Mouse (Mus musculus): ENCODE data around the gene Bahcc1.

Gene Bahcc1

DNA sequence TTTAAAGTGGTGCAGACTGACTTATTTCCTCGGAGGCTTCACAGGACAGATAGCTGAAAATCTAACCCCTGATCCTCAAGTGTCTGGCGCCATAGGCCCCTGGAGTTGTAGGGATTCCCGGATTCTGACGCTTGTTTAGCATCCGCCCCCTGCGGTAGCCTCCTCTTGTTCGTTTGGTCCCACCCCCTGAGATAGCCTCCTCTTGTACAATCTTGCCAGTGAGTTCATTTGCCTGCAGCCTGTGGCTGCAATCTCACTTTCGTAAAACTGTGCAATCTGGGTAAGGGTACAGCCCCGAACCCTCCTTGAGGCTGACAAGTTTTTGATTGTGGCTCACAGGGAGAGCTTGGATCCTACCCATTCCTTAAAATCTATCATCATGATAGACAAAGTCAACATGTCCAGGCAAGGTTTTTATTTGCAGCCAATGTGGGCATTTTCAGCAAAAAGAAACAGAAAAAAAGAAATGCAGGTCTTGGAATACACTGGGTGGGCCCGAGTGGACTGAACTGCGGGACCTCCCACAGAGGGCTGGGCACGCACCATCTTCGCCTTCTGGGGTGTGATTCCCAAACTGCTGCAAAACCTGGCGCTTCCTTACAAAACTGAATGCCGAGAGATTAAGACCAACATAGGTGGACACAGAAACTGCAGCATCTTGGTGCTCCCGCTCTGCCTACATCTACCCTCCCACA lies 82.1 kb downstream of the Bahcc1 start:
- no peak for DNase-seq (ENCODE audit: low read depth, low spot score)

DNA sequence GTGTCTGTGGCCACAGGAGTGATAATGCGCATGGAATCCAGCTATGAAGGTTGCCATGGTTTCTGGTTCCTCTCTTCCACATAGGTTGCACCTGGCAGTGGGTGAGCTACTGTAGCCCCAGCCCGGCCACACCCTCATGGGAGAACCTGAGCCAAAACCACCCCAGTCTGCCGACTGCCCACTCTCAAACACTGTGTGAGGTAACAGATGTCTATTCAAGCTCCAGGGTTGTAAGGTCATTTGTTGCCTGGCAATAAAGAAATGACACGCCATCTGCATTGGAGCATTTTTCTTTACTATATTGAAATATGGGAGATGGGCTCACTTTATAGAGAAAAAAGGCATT lies 82.6 kb downstream of the Bahcc1 start:
- DNase-seq (ENCODE audit: low read depth, low spot score) = no peak

DNA sequence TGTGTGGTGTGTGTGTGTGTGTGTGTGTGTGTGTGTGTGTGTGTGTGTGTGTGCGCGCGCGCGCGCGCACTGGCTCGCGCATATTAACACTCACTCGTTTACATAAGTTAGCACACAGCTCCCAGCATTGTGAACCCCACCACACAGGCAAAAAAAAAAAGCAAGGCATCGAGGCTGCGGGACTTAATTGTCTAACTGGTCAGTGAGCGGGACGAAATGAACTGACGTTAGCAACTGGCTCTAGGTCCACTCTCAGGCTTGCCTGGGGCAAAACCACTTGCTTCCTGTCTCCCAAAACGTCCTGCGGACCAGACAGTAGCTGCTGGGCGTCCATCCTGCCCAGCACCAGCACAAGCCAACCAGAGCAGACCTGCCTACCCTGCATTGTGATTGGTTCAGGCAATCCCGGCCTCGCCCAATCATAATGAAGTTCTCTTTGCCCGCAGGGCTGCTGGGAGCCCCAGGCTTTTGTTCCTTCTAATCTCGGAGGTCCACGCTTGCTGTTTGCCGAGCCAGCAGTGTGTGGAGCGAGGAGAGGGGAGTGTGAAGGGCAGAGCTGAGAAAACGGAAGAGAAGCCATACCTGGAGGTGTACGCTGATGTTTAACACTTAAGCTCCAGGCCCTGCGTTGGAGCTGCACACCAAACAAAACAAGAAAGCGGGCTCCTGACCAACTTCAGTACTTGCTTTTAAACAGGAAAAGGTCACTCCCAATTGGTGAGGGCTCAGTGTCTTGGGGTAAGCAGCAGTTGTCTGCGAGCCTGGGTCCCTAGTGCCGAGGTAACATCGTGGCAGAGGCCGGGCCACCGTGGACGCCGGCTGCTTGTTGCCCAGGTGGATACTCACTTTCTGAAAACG lies 83.3 kb downstream of the Bahcc1 start:
- DNase-seq (ENCODE audit: low read depth, low spot score) = peak; percentile 96

DNA sequence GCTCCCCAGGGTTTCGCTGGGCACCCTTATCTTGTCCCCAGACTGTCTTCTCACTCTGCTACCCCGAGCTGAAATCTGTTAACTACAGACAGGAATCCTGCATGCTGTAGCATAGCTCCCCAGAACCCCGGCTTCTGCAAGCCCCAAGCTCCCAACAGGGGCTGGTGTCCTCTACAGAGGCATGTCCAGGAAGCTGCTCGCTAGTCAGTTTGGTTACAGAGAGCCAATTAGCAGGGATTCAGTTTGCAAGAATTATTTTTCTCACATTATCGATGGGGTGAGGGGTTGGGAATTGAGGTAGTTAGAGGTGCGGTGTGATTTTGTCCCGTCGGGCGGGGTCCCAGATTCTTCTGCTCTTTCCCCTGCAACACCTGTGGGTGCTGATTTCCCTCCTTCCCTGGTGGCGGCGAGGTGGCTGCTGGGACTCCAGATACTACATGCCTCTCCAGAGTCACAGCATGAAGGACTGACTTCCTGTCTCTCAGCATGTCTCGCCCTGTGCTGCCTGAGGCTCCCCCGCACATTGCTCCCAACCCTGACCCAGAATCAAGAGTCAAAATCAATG lies 84.0 kb downstream of the Bahcc1 start:
- DNase-seq (ENCODE audit: low read depth, low spot score) = no peak

DNA sequence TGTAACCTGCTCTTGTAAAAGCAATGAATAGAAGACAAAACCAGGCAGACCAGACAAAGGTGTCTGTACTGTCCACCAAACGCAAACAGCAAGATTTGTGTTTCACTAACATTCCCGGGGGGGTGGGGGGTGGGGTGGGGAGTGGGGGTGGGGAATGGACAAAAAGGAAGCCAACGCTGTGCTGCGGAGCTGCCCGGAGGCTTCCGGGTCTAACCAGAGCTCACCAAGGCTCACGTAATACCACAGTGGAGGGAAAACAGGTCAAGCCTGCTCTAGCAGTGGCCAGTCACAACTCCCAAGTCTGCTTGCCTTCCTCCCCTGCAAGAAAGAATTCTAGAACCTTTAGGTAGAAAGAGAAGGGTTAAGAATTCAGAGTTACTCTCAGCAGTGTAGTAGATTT lies 84.7 kb downstream of the Bahcc1 start:
- no peak for DNase-seq (ENCODE audit: low read depth, low spot score)

DNA sequence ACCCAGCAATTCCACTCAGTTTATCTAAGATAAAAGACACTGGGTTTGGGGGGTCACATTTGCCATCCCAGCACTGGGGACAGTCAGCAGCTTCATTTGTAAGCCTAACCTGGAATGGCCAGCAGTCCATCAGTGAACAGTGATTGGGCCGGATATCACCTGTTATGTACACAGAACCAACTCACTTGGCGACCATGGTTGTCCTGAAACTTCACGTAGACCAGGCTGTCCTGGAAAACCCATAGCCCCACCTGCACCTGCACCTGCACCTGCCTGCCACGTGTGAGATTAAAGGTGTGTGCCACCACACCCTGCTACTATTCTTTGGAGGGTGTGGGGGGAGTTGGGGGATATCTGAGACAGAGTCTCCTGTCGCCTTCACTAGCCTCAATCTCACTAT lies 86.6 kb downstream of the Bahcc1 start:
- DNase-seq (ENCODE audit: low read depth, low spot score) = no peak

DNA sequence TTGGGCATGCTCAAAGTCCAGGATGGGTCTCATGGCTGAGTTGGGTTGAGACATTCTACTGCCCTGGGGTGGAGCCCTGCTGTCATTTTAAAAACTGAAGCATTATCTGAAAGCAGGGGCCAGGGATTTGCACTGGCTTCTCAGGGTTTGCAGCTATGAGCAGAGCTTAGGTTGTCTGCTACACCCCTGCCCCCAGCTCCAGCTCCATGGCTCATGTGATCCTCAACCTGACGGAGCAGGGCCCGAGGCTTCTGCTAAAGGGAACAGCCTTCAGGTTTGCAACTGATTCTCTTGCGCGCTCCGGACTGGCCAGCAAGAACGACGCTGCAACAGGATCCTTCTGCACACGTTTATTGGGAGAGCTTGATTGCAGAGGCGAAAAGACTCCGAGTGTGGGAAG lies 87.4 kb downstream of the Bahcc1 start:
- no peak for DNase-seq (ENCODE audit: low read depth, low spot score)

DNA sequence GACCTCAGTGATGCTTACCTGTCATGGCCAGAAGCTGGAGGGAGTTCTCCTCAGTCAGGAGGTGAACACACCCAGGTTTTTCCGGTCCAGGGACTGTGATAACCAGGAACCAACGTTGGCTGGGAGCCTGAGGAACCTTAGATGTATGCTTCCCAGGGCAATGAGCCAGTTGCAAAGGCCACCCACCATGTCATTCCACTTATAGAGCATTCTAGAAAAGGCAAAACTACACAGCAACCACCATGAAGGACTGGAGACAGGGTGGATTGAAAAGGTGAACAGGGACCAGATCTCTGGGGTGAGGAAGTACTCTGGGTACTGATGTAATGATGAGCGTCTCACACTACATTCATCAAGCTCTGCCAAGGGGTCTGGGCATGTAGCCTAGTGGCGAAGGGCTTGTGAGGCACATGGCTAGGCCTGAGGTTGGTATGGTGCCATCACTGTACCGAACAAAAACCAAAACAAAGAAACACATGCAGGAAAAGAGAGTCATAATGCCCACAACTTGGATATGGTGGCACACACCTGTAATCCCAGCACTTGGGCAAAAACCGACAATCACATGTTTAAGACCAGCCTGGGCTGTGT lies 102.8 kb downstream of the Bahcc1 start:
- DNase-seq (ENCODE audit: low read depth, low spot score) = no peak

DNA sequence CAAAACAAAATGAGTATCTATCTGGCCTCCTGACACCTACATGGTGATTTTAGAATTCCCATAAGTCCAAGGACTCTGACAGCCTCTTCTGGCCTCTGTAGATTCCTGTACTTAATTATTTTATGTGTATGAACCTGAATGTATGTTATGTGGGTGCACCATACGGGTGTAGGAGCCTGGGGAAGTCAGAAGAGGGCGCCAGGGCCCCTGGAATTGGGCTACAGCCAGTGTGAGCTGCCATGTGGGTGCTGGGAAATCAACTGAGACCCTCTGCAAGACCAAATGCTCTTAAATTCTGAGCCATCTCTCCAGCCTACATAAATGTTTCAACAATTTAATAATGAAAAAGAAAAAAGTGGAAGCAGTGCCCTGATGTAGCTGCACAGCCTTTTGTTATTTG lies 104.7 kb downstream of the Bahcc1 start:
- DNase-seq (ENCODE audit: low read depth, low spot score) = no peak

DNA sequence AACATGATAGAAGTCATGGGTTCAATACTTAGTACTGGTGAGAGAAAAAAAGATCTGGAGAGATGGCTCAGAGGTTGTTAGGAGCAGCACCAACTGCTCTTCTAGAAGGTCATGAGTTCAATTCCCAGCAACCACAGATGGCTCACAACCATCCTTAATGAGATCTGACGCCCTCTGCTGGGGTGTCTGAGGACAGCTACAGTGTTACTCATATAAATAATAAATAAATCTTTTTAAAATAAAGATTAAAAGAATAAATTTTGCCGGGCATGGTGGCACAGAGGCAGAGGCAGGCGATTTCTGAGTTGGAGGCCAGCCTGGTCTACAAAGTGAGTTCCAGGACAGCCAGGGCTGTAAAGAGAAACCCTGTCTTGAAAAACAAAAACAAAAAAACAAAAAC lies 106.0 kb downstream of the Bahcc1 start:
- no peak for DNase-seq (ENCODE audit: low read depth, low spot score)

DNA sequence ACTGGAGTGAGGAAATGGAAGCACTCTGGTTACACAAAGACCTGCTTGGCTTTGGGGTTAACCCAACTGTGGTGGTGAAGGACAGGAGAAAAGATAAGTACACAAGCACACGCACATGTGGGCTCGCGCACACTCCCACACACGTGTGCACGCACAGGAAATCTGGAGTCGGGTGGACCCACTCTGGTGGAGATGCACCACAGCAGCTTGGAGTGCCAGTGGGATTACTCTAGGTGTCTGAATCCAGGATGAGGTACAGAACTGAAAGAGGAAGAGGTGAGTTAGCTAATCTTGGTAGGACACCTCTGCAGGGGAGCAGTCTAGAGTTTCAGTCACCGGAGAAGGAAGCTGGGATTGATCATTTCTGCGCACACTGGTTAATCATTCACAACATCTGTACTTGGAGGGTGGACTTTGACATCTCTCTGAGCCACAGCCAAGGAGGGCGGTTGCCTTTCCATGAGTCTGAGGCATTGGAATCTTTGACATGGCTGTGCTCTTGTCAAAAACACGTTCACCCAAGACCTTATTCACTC lies 107.3 kb downstream of the Bahcc1 start:
- DNase-seq (ENCODE audit: low read depth, low spot score) = no peak

DNA sequence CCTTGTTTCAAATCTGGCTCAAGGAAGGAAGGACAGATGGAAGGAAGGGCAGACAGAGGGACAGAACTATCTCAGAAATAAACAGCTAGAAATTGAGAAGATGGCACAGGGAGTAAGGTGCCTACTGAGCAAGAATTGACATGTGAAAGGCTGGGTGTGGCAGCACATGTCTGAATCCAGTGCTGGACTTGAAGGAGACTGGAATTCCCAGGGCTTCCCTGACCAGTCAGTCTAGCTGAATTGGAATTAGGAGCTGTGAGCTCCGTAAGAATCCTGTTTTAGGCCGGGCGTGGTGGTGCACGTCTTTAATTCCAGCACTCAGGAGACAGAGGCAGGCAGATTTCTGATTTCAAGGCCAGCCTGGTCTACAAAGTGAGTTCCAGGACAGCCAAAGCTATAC lies 108.9 kb downstream of the Bahcc1 start:
- DNase-seq (ENCODE audit: low read depth, low spot score) = no peak

Measured in skeletal muscle tissue, adult 2 months (tissue).